Mouse (Mus musculus) heart, postnatal 14 days (tissue): ENCODE data around the gene Lrfn4. TPM values are rescaled to one million over a fixed set of nuclear protein-coding genes. Genes with fewer than 3 reads are reported as not detected.

Source experiments
- DNase-seq, 2 experiments: peaks; one replicate each; pipeline ENCODE4 v3.0.0; 2021 to 2022
- intact Hi-C: fragments of 180-260 bp; cut with DNase I; formaldehyde crosslinking; loops from one replicate; pipeline ENCODE4 v1.15.1; 2025
- microRNA-seq, 2 experiments: library from miRNA; unstranded; fragments of <30 nt; microRNA quantifications; one replicate each; pipeline ENCODE4 v1.2.0; 2021 to 2022
- total RNA-seq, 2 experiments: library from RNA; stranded (reverse); gene quantifications; 2 replicates each; pipeline ENCODE4 v1.2.3; 2021

Lrfn4 gene
- total RNA-seq, 2 experiments from 2014 or later, result 10.0 to 11.5 TPM

- DNase-seq, result no peak
- intact Hi-C loops, result no loop called here
These were observed 43.4 kb downstream of the Lrfn4 start for GRCm38 (mm10) chr19:4572061-4572460.

GRCm38 (mm10) chr19:4571658-4572057, 43.8 kb downstream of the Lrfn4 start:
- intact Hi-C loops, result no loop called here
- no peak for DNase-seq

GRCm38 (mm10) chr19:4570815-4571214, 44.7 kb downstream of the Lrfn4 start:
- intact Hi-C loops, result no loop called here
- no peak for DNase-seq

- DNase-seq, result no peak
- intact Hi-C loops, result no loop called here
These were observed 45.2 kb downstream of the Lrfn4 start for GRCm38 (mm10) chr19:4570237-4570613.

- DNase-seq, result no peak
- intact Hi-C loops, result no loop called here
These were observed 45.9 kb downstream of the Lrfn4 start for GRCm38 (mm10) chr19:4569356-4570236.

GRCm38 (mm10) chr19:4568832-4569231, 46.6 kb downstream of the Lrfn4 start:
- intact Hi-C loops, result no loop called here
- DNase-seq, result no peak

- DNase-seq, result no peak
- intact Hi-C loops, result no loop called here
These were observed 47.8 kb downstream of the Lrfn4 start for GRCm38 (mm10) chr19:4567665-4568064.

- intact Hi-C loops, result no loop called here
These were observed 48.6 kb downstream of the Lrfn4 start for GRCm38 (mm10) chr19:4566880-4567279.

GRCm38 (mm10) chr19:4565678-4566077, 49.8 kb downstream of the Lrfn4 start:
- intact Hi-C loops, result no loop called here
- DNase-seq, result no peak

More at GRCm38 (mm10) chr19:4566880-4567279, 48.6 kb downstream of the Lrfn4 start:
- DNase-seq, result no peak

Small RNAs within 50 kb of the gene (microRNA-seq; reads per million reads assigned to microRNA genes)
- gene Mir6986, result 0.81 to 4.5 reads per million in 2 experiments

Other genes with a start within 250 kb of the Lrfn4 start
- 10 to 100 TPM; 47.6 to 49.5 TPM for gene Kdm2a, start 217.4 kb downstream of the Lrfn4 start, total RNA-seq
- gene Rhod, start 176.2 kb downstream of the Lrfn4 start, total RNA-seq, result 1 to 10 TPM; 5.9 to 6.6 TPM
- 1 to 10 TPM; 1.8 to 5.0 TPM for gene Syt12, start 138.2 kb downstream of the Lrfn4 start, total RNA-seq
- gene 2010003K11Rik, start 117.1 kb downstream of the Lrfn4 start, total RNA-seq, result under 1 TPM in 1 of 2 experiments, not detected in 1; 0.48 TPM
- 10 to 100 TPM in 1 of 2 experiments, 1 to 10 TPM in 1; 6.4 to 21.2 TPM for gene Pcx, start 105.2 kb downstream of the Lrfn4 start, total RNA-seq
- gene Rce1, start 10.0 kb upstream of the Lrfn4 start, total RNA-seq, result 10 to 100 TPM; 10.6 to 12.4 TPM
- not detected for gene Gm960, start 83.0 kb upstream of the Lrfn4 start, total RNA-seq
- gene Sptbn2, start 95.5 kb upstream of the Lrfn4 start, total RNA-seq, result under 1 TPM; 0.15 to 0.22 TPM
- 1 to 10 TPM; 5.8 to 6.3 TPM for gene Rbm4b, start 140.8 kb upstream of the Lrfn4 start, total RNA-seq
- gene Rbm4, start 178.2 kb upstream of the Lrfn4 start, total RNA-seq, result 10 to 100 TPM; 41.4 to 48.7 TPM
- 10 to 100 TPM; 21.1 to 24.7 TPM for gene Gm21992, start 195.9 kb upstream of the Lrfn4 start, total RNA-seq
- 10 to 100 TPM; 25.3 to 32.3 TPM for gene Rbm14, start 196.0 kb upstream of the Lrfn4 start, total RNA-seq
- gene Ccs, start 223.7 kb upstream of the Lrfn4 start, total RNA-seq, result 10 to 100 TPM; 29.3 to 29.9 TPM
- gene Ccdc87, start 223.7 kb upstream of the Lrfn4 start, total RNA-seq, result not detected
- 10 to 100 TPM; 69.5 to 76.3 TPM for gene Ctsf, start 239.5 kb upstream of the Lrfn4 start, total RNA-seq